In genomic region chr3:133779161-133779789, GRCm38 (mm10) we compare ENCODE assay signal across 23 mouse cellular contexts.
"Had no signal": no experiment of that assay in that cellular context is flagged by ENCODE, and none has a peak within 500 bp of the region (broad histone marks: within the 10 kb centered on the region; RNA-seq: fewer than 3 reads in every experiment).

No protein-coding gene starts in this region.

- H3K9me3 ChIP-seq: intestine, embryonic 15.5 days; limb, embryonic 12.5 days; liver, embryonic 12.5 days; liver, embryonic 15.5 days; lung, embryonic 15.5 days; midbrain, embryonic 12.5 days; midbrain, embryonic 15.5 days; neural tube, embryonic 15.5 days; stomach, embryonic 15.5 days had no signal

- H3K4me1 ChIP-seq: intestine, embryonic 15.5 days; limb, embryonic 12.5 days; liver, embryonic 12.5 days; liver, embryonic 15.5 days; lung, embryonic 15.5 days; midbrain, embryonic 12.5 days; midbrain, embryonic 15.5 days; neural tube, embryonic 12.5 days; neural tube, embryonic 15.5 days; stomach, embryonic 15.5 days had no signal

- DNase-seq: kidney, adult 2 months; kidney, postnatal 10 days; kidney, postnatal 36 days; layer of hippocampus, postnatal 36 days; liver; lung, adult 18-20 months; lung, postnatal 10 days; lung, postnatal 36 days; right cerebral cortex, adult 18-20 months; right cerebral cortex, postnatal 14 days; spleen, adult 18-20 months; thymus, postnatal 25 days had no signal

- H3K36me3 ChIP-seq: intestine, embryonic 15.5 days; limb, embryonic 12.5 days; liver, embryonic 12.5 days; liver, embryonic 15.5 days; lung, embryonic 15.5 days; midbrain, embryonic 12.5 days; midbrain, embryonic 15.5 days; neural tube, embryonic 12.5 days; neural tube, embryonic 15.5 days; stomach, embryonic 15.5 days had no signal

- H3K27ac ChIP-seq: intestine, embryonic 15.5 days; left cerebral cortex, adult 2 months; limb, embryonic 12.5 days; liver, embryonic 12.5 days; liver, embryonic 15.5 days; lung, embryonic 15.5 days; midbrain, embryonic 12.5 days; midbrain, embryonic 15.5 days; neural tube, embryonic 12.5 days; neural tube, embryonic 15.5 days; stomach, embryonic 15.5 days had no signal

- ATAC-seq: intestine, embryonic 15.5 days; liver, embryonic 12.5 days; midbrain, embryonic 15.5 days had no signal

- H3K4me2 ChIP-seq: intestine, embryonic 15.5 days; limb, embryonic 12.5 days; liver, embryonic 12.5 days; liver, embryonic 15.5 days; lung, embryonic 15.5 days; midbrain, embryonic 12.5 days; midbrain, embryonic 15.5 days; neural tube, embryonic 12.5 days; neural tube, embryonic 15.5 days; stomach, embryonic 15.5 days had no signal

- H3K4me3 ChIP-seq: intestine, embryonic 15.5 days; left cerebral cortex, adult 2 months; limb, embryonic 12.5 days; liver, embryonic 12.5 days; liver, embryonic 15.5 days; lung, embryonic 15.5 days; midbrain, embryonic 12.5 days; midbrain, embryonic 15.5 days; neural tube, embryonic 12.5 days; neural tube, embryonic 15.5 days; stomach, embryonic 15.5 days had no signal

- H3K9ac ChIP-seq: intestine, embryonic 15.5 days; limb, embryonic 12.5 days; liver, embryonic 12.5 days; liver, embryonic 15.5 days; lung, embryonic 15.5 days; midbrain, embryonic 12.5 days; midbrain, embryonic 15.5 days; neural tube, embryonic 12.5 days; neural tube, embryonic 15.5 days; stomach, embryonic 15.5 days had no signal

- H3K27me3 ChIP-seq: intestine, embryonic 15.5 days; limb, embryonic 12.5 days; liver, embryonic 12.5 days; liver, embryonic 15.5 days; lung, embryonic 15.5 days; midbrain, embryonic 12.5 days; midbrain, embryonic 15.5 days; neural tube, embryonic 12.5 days; neural tube, embryonic 15.5 days; stomach, embryonic 15.5 days had no signal
